Mouse (Mus musculus) colon, adult 2 months (tissue): ENCODE results near the gene Slfn3. TPM values are rescaled to one million over a fixed set of nuclear protein-coding genes. Genes with fewer than 3 reads are reported as not detected.

ENCODE experiments used
- polyA plus RNA-seq: library from polyadenylated mRNA; depleted of rRNA; stranded (reverse); fragments of >200 nt; gene quantifications from 2 replicates; pipeline ENCODE4 v1.2.3, GENCODE M21; 2012; rRNA removed

Gene Slfn3
- polyA plus RNA-seq, result 0.07 and 0.15 TPM in 2 replicates

GRCm38 (mm10) chr11:83191134-83191893, at the start of gene Slfn3:
Slfn3 (plus strand) TSS chr11:83191330.

GRCm38 (mm10) chr11:83174948-83175539, 16.1 kb upstream of the Slfn3 start, which contains the start of gene Slfn4:
Slfn4 (plus strand) TSS chr11:83175186.

Other genes with a start within 250 kb of the Slfn3 start
- 0.74 and 2.1 TPM in 2 replicates for gene Slfn5, start 240.0 kb upstream of the Slfn3 start, polyA plus RNA-seq
- 0.97 and 1.2 TPM in 2 replicates for gene Slfn9, start 199.5 kb upstream of the Slfn3 start, polyA plus RNA-seq
- 0.23 and 0.30 TPM in 2 replicates for gene Slfn8, start 170.5 kb upstream of the Slfn3 start, polyA plus RNA-seq
- 2.1 and 2.2 TPM in 2 replicates for gene Slfn2, start 126.2 kb upstream of the Slfn3 start, polyA plus RNA-seq
- 0.15 and 0.20 TPM in 2 replicates for gene Slfn1, start 74.5 kb upstream of the Slfn3 start, polyA plus RNA-seq
- gene Slfn4, start 16.1 kb upstream of the Slfn3 start, polyA plus RNA-seq, result 5.8 and 10.8 TPM in 2 replicates
- gene Slfn14, start 95.4 kb downstream of the Slfn3 start, polyA plus RNA-seq, result not detected in 2 replicates
- 25.1 and 28.0 TPM in 2 replicates for gene Ap2b1, start 107.7 kb downstream of the Slfn3 start, polyA plus RNA-seq
- 7.2 and 7.7 TPM in 2 replicates for gene Pex12, start 111.3 kb downstream of the Slfn3 start, polyA plus RNA-seq
- 1.7 and 2.9 TPM in 2 replicates for gene Rasl10b, start 217.8 kb downstream of the Slfn3 start, polyA plus RNA-seq
- 0.43 and 0.51 TPM in 2 replicates for gene Gas2l2, start 238.1 kb downstream of the Slfn3 start, polyA plus RNA-seq
- 0.91 and 1.0 TPM in 2 replicates for gene 1700020L24Rik, start 246.3 kb downstream of the Slfn3 start, polyA plus RNA-seq